Mouse (Mus musculus) myocyte (in vitro differentiated cells): Measurements from ENCODE around the gene Parvb.

Experiments
- MAX ChIP-seq: IDR thresholded peaks from one replicate; pipeline ENCODE4 v1.6.1; 2011; ENCODE audit warnings: low read depth, mild to moderate bottlenecking, control low read depth
- MYOD1 ChIP-seq, 3 experiments: IDR thresholded peaks; one replicate each; pipeline ENCODE4 v1.6.1; 2011; ENCODE audit warnings: control low read depth in 2 of 3, low read depth in 2 of 3, mild to moderate bottlenecking in 2 of 3, moderate library complexity in 1 of 3; ENCODE audit not compliant: insufficient read length in 2 of 3, control insufficient read depth in 1 of 3
- MYOG ChIP-seq, 3 experiments: IDR thresholded peaks; one replicate each; pipeline ENCODE4 v1.6.1; 2011; ENCODE audit warnings: control low read depth in 2 of 3, low read depth in 2 of 3, mild to moderate bottlenecking in 2 of 3; ENCODE audit not compliant: insufficient read length in 2 of 3, control insufficient read depth in 1 of 3, insufficient read depth in 1 of 3
- POLR2A ChIP-seq: IDR thresholded peaks from one replicate; pipeline ENCODE4 v1.6.1; 2011; ENCODE audit warnings: low read depth, mild to moderate bottlenecking, control low read depth, moderate library complexity; ENCODE audit not compliant: insufficient read length
- USF1 ChIP-seq: IDR thresholded peaks from one replicate; pipeline ENCODE4 v1.6.1; 2011; ENCODE audit warnings: low read depth, mild to moderate bottlenecking, control low read depth, moderate library complexity

DNA sequence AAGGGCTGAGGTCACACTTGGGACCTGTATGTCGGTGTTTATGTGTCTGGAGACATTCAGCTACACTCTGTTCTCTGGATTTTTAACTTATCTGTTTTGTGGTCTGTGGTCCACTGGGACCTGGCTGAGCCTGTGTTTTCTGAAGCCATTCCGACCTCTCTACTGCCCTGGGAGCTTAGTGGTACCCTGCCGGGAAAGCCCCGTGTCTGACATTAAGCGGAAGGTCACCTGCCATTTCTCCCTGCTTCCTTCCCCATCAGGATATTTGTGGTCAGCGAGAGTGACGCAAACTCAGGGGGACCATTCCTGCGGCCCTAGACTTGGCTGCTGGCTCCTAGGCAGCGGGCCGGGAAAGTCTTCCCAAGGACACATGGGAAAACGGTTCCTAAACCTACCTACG lies 61.7 kb downstream of the Parvb start:
- TF ChIP-seq USF1 (no peak), MYOD1 (IDR thresholded peaks at IDR 0.05; ENCODE audit: control insufficient read depth in 1 of 3, insufficient read length in 2 of 3, low read depth in 2 of 3) (no peak), POLR2A (no peak), MAX (no peak), MYOG (IDR thresholded peaks at IDR 0.05; ENCODE audit: control insufficient read depth in 1 of 3, insufficient read depth in 1 of 3, insufficient read length in 2 of 3, low read depth in 2 of 3) (no peak)
